21 mouse cellular contexts compared by ENCODE assay signal in the genomic region with DNA sequence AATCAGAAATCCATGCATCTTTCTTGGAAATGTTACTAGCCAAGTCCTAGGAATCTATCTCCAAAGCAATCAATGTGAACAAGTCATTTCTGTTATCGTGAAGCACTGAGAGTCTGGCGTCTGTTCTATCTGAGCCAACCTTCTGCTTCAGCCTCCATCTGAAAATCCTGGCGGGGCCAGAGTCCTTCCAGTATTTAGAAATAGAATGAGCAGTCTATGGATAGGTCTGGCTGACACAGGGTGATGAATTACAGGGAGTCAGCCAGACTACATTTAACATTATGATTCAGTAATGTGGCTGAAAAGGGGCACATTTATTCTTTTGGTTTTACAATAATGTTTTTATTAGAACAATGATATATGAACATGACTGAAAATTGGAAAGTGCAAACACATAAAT. TPM values are rescaled to one million over a fixed set of nuclear protein-coding genes. Genes with fewer than 3 reads are reported as not detected.
DNase-seq lines count a peak whose midpoint lies in the region; ATAC-seq and TF ChIP-seq lines count a peak whose summit lies in the region.
"Had no signal": no experiment of that assay in that cellular context is flagged by ENCODE, and none has a peak within 500 bp of the region (broad histone marks: within the 10 kb centered on the region; RNA-seq: fewer than 3 reads in every experiment).

No protein-coding gene starts in this region.

- no peaks in the 10 kb centered on the region for H3K36me3 ChIP-seq in kidney, postnatal 0 days (ENCODE audit: insufficient read depth, low read length)
- no peaks in the 10 kb centered on the region for H3K36me3 ChIP-seq in stomach, postnatal 0 days (ENCODE audit: control insufficient read depth, insufficient read depth, low read length)
- H3K36me3 ChIP-seq: hindbrain, embryonic 10.5 days; hindbrain, embryonic 15.5 days; limb, embryonic 10.5 days; limb, embryonic 15.5 days; midbrain, embryonic 15.5 days had no signal

- no peak for TF ChIP-seq CTCF in kidney, postnatal 0 days (IDR thresholded peaks at IDR 0.05; ENCODE audit: low read depth)
- TF ChIP-seq CTCF in stomach, postnatal 0 days (IDR thresholded peaks at IDR 0.05; ENCODE audit: low read depth): no peak

- no peaks in the 10 kb centered on the region for H3K9me3 ChIP-seq in kidney, postnatal 0 days (replicated peaks; ENCODE audit: low read length)
- no peaks in the 10 kb centered on the region for H3K9me3 ChIP-seq in stomach, postnatal 0 days (ENCODE audit: control insufficient read depth, low read length)
- H3K9me3 ChIP-seq: hindbrain, embryonic 10.5 days; hindbrain, embryonic 15.5 days; limb, embryonic 10.5 days; limb, embryonic 15.5 days; midbrain, embryonic 15.5 days had no signal

- DNase-seq in adrenal gland, postnatal 10 days: peak; percentile 19
- DNase-seq in adrenal gland, adult 8-10 months: no peak
- peak; percentile 50 for DNase-seq in kidney, postnatal 0 days (ENCODE audit: low spot score)
- no peak for DNase-seq in kidney, postnatal 14 days
- peak; percentile 18 for DNase-seq in adrenal gland, postnatal 25 days
- peak; percentile 9 for DNase-seq in stomach, postnatal 0 days (ENCODE audit: low spot score)
- no peak for DNase-seq in embryo, embryonic 10 days (ENCODE audit: low spot score)
- DNase-seq: cerebellum, adult 11-12 months; gastrocnemius, postnatal 14 days; heart, postnatal 14 days; kidney, adult 18-20 months; lung, adult 2 months; lung, postnatal 10 days; right cerebral cortex, adult 18-20 months; thymus, postnatal 4 days had no signal

- H3K27ac ChIP-seq in kidney, postnatal 0 days: no peak overlapping the region
- H3K27ac ChIP-seq in stomach, postnatal 0 days (replicated peaks): no peak overlapping the region
- H3K27ac ChIP-seq: hindbrain, embryonic 10.5 days; hindbrain, embryonic 15.5 days; limb, embryonic 10.5 days; limb, embryonic 15.5 days; liver, embryonic 14.5 days; midbrain, embryonic 15.5 days had no signal

- 49% methylated on average over 3 of the region's 3 CpGs for WGBS in kidney, postnatal 0 days
- WGBS in stomach, postnatal 0 days: 40% methylated on average over 3 of the region's 3 CpGs

- no peaks in the 10 kb centered on the region for H3K4me1 ChIP-seq in kidney, postnatal 0 days (replicated peaks; ENCODE audit: insufficient read depth, low read length)
- no peaks in the 10 kb centered on the region for H3K4me1 ChIP-seq in stomach, postnatal 0 days (replicated peaks; ENCODE audit: control insufficient read depth, insufficient read depth)
- H3K4me1 ChIP-seq: hindbrain, embryonic 10.5 days; hindbrain, embryonic 15.5 days; limb, embryonic 10.5 days; limb, embryonic 15.5 days; midbrain, embryonic 15.5 days had no signal

- H3K4me3 ChIP-seq in kidney, postnatal 0 days (replicated peaks; ENCODE audit: low read depth, low read length): no peak overlapping the region
- H3K4me3 ChIP-seq in stomach, postnatal 0 days (ENCODE audit: low read depth, low read length): no peak overlapping the region
- H3K4me3 ChIP-seq: hindbrain, embryonic 10.5 days; hindbrain, embryonic 15.5 days; limb, embryonic 10.5 days; limb, embryonic 15.5 days; midbrain, embryonic 15.5 days had no signal

- H3K27me3 ChIP-seq in kidney, postnatal 0 days (ENCODE audit: insufficient read depth, low read length): no peaks in the 10 kb centered on the region
- H3K27me3 ChIP-seq in stomach, postnatal 0 days (ENCODE audit: control insufficient read depth, insufficient read depth, low read length): no peaks in the 10 kb centered on the region
- H3K27me3 ChIP-seq: hindbrain, embryonic 15.5 days; limb, embryonic 15.5 days; midbrain, embryonic 15.5 days had no signal

- ATAC-seq in kidney, postnatal 0 days (replicated peaks; ENCODE audit: low FRiP score, low read depth): no peak
- ATAC-seq in stomach, postnatal 0 days (ENCODE audit: low FRiP score, low TSS enrichment): no peak
- ATAC-seq: midbrain, embryonic 15.5 days had no signal

- no peak overlapping the region for H3K9ac ChIP-seq in kidney, postnatal 0 days (ENCODE audit: low read depth, low read length)
- no peak overlapping the region for H3K9ac ChIP-seq in stomach, postnatal 0 days (ENCODE audit: low read length)
- H3K9ac ChIP-seq: hindbrain, embryonic 15.5 days; limb, embryonic 15.5 days; liver, embryonic 14.5 days; midbrain, embryonic 15.5 days had no signal

- TF ChIP-seq EP300 in stomach, postnatal 0 days (optimal IDR thresholded peaks at IDR 0.05): no peak

- no peak overlapping the region for H3K4me2 ChIP-seq in kidney, postnatal 0 days (ENCODE audit: low read length)
- H3K4me2 ChIP-seq in stomach, postnatal 0 days (replicated peaks; ENCODE audit: low read depth): no peak overlapping the region
- H3K4me2 ChIP-seq: hindbrain, embryonic 15.5 days; limb, embryonic 15.5 days; midbrain, embryonic 15.5 days had no signal

RNA-seq across cellular contexts. Expression of a gene that starts 29.6 kb away (rescaled TPM):
- 10 to 100 TPM; 56.3 to 58.4 TPM for total RNA-seq in adrenal gland, postnatal 10 days (2021)
- 100 to 1,000 TPM in 2 of 4 experiments, 10 to 100 TPM in 2; 96.1 to 103 (median 101) TPM for total RNA-seq in adrenal gland, adult 8-10 months (2022)
- polyA plus RNA-seq in kidney, postnatal 0 days (2015; fragmentation: Nextera tagmentation; extraction: Ambion mirVana): 42.4 and 46.1 TPM in 2 replicates
- total RNA-seq in adrenal gland, postnatal 25 days (2021): 87.0 and 93.2 TPM in 2 replicates
- 27.2 and 29.3 TPM in 2 replicates for polyA plus RNA-seq in stomach, postnatal 0 days (2015; fragmentation: Nextera tagmentation; extraction: Ambion mirVana)

RNA-seq across cellular contexts. Expression of a gene that starts 47.3 kb away (rescaled TPM):
- total RNA-seq in adrenal gland, postnatal 10 days (2021): 100 to 1,000 TPM in 1 of 2 experiments, 10 to 100 TPM in 1; 64.8 to 136 TPM
- total RNA-seq in adrenal gland, adult 8-10 months (2022): 10 to 100 TPM; 44.4 to 58.7 (median 53.0) TPM
- 145 and 154 TPM in 2 replicates for polyA plus RNA-seq in kidney, postnatal 0 days (2015; fragmentation: Nextera tagmentation; extraction: Ambion mirVana)
- 47.5 and 79.0 TPM in 2 replicates for total RNA-seq in adrenal gland, postnatal 25 days (2021)
- 120 and 138 TPM in 2 replicates for polyA plus RNA-seq in stomach, postnatal 0 days (2015; fragmentation: Nextera tagmentation; extraction: Ambion mirVana)

Comparison
In these comparisons a context has a peak if more than half of its experiments do, and no peak if none do; other contexts are left out.
1. DNase-seq: peak in adrenal gland, postnatal 10 days (single experiment), kidney, postnatal 0 days (single experiment), adrenal gland, postnatal 25 days (single experiment) and stomach, postnatal 0 days (single experiment); none in adrenal gland, adult 8-10 months (single experiment), kidney, postnatal 14 days (single experiment) and embryo, embryonic 10 days (single experiment).